Mouse (Mus musculus): ENCODE data around the gene Cyp2s1.

- TF ChIP-seq POLR2A (IDR thresholded peaks at IDR 0.05; ENCODE audit: insufficient read depth, low read depth, low read length) (peak; percentile 52; the same call in 1 of the 2 replicates), CTCF (IDR thresholded peaks at IDR 0.05) (no peak), EP300 (IDR thresholded peaks at IDR 0.05; ENCODE audit: insufficient read depth, low read depth, low read length) (peak; percentile 60; the same call in 1 of the 2 replicates)
These were observed 14.2 kb downstream of the Cyp2s1 start for GRCm38 (mm10) chr7:25802241-25803125.

All from heart, adult 2 months (tissue).